Mouse (Mus musculus): ENCODE data around the gene Cop1.

Cop1 gene

DNA sequence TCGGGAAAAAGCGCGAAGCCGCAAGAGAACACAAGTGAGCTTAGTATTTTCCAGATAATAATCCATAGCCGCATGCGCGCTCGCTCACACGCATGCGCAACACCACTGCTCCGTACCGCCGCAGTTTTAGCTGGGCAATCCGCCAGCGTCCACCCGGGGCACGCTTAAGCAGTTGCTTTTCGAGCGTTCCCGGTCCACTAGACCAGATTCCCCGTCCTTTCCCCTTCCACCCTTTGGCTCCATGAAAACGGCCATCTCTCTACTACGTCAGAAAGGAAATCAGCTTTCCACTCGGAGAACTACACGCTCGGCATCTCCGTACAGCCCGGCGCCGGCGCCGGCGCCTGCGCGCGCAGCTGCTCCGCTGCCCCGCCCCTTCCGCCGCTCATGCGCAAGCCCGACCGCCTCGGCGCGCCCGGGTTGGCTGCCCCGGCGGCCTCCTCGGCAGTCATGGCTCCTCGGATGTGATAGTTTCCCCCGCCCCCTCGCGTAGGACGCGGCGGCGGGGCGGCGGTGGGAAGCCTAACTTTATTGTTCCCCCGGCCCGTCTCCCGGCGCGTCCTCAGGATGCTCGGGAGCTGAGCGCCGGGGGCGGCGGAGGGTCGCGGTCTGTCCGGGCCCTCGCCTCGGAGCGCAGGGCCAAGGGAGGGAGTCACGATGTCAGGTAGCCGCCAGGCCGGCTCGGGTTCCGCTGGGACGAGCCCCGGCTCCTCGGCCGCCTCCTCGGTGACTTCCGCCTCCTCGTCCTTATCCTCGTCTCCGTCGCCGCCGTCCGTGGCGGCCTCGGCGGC, at the start of gene Cop1:
Cop1 (plus strand) TSS at position 540 of the 791 bp plus-strand sequence.
- peak; percentile 87 for DNase-seq (ENCODE audit: low read depth, low spot score)

DNA sequence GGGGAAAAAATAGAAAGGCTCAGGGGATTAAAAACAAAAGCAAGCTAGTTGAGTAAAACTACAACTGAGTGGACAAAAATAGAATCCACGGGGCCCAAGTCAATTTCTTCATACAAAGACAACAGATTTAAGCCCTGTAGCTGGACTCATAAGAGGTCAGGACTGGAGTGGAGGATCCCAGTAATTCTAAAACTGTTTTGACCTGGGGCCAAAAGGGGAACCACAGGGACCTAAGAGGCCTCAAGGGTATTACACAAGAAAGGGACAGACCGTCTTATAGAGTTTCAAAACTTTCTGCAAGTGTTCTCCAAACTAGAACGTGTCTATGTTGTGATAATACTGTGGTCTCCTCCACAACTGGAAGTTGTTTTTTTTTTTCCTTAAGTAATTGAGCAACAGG, 45.4 kb upstream of the Cop1 start:
- DNase-seq (ENCODE audit: low read depth, low spot score) = no peak

DNA sequence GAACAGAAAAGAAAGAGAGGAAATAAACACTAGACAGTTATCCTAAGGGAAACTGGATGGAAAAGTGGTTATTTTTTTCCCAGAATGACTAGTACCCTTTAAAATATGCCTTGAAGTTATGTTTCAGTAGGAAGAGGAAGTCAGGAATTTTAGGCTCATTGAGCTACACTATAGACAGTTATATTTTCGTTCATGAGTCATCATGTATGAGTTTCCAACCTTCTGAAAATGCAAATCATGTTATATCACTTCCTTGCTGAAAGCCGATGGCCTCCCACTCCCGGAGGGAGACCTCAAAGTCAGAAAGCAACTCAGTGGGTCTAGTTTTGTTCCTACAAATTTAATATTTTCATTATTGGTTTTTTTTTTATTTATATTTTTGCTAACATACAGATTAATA, 33.5 kb upstream of the Cop1 start:
- DNase-seq (ENCODE audit: low read depth, low spot score) = no peak

DNA sequence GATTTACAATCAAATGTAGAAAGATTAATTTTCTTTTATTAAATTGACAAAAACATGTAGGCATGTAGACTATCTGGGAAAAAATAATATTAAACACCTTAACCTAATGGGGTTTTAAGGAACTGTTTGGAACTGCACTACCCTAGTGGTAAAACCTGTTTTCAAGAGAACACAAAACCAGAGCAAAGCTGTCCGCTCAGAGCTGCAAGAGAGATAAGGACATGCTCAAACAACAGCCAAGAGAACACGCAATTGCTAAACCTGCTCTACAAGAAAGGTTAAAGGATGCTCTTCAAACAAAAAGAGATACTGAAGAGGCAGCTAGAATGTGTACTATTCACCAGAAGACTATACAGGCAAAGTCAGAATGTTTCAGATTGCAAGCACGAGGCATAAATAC, 32.5 kb upstream of the Cop1 start:
- no peak for DNase-seq (ENCODE audit: low read depth, low spot score)

DNA sequence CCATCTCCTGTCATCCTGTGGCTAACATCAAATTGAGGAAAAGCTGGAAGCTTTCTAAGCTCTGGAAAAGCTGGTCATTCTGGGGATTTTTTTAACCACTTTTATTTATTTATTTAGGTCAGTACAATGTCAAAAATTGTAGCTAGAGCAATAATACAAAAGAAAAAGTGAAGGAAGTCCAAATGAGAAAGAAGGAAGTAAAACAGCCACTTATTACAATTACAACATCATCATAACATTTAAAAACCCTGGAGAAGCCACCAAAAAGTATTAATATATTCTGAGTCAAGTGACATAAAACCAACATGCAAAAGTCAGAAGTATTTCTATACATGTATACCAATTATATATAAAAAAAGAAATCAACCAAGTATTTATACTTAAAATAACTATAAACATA, 30.9 kb upstream of the Cop1 start:
- no peak for DNase-seq (ENCODE audit: low read depth, low spot score)

DNA sequence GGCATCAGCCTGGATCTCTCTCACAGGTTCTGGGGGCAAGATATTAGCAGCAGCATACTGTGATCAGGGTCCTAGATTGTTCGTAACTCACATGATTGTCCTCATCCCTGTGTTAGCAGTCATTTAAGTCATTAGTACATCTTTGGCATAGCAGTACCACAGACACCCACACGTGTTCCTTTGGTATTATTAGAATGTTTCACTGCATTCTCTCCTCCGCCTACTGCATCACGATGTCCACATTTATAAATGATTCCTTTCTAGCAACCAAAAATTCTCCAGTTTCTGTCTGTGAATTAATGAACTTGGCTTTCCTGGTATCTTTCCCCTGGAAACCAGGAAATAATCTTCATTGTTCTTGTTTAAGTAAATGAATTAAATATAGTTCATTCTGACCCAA, 20.4 kb upstream of the Cop1 start:
- DNase-seq (ENCODE audit: low read depth, low spot score) = no peak

DNA sequence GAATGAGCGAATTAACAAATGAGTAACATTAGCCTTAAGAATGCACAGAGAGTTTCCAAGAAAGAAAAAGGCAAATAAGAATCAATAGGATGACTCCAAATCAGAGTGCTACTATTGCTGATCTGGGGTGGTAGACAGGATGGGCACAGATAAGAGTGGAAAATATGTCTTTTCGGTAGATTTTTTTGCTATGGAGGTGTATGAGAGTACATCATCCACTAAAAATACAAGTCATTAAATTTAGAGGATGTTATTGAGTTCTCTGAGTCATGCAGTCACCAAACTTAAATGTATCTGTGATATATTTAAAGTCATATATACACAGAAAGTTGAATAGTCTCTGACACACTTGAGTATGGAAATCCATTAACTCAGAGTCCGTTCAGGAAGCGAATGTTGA, 14.7 kb upstream of the Cop1 start:
- DNase-seq (ENCODE audit: low read depth, low spot score) = no peak

DNA sequence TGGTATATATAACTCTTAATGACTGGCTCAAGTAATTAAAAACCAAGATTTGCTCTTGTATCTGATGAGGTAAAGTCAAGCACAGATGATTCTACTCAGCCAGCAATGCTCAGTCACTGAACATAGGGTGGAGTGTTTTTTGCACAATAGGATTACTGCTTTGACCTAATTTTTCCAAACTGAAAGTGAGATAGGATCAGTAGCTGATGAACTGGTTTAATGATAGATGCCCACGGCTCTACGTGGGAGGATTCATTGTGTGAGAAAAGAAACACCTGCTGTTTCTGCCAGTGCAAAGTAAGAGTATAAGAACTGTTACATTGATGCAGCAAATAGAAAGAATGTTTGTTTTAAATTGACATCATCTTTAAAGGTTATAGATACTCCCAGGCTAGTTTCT, 10.1 kb upstream of the Cop1 start:
- DNase-seq (ENCODE audit: low read depth, low spot score) = peak; percentile 9

DNA sequence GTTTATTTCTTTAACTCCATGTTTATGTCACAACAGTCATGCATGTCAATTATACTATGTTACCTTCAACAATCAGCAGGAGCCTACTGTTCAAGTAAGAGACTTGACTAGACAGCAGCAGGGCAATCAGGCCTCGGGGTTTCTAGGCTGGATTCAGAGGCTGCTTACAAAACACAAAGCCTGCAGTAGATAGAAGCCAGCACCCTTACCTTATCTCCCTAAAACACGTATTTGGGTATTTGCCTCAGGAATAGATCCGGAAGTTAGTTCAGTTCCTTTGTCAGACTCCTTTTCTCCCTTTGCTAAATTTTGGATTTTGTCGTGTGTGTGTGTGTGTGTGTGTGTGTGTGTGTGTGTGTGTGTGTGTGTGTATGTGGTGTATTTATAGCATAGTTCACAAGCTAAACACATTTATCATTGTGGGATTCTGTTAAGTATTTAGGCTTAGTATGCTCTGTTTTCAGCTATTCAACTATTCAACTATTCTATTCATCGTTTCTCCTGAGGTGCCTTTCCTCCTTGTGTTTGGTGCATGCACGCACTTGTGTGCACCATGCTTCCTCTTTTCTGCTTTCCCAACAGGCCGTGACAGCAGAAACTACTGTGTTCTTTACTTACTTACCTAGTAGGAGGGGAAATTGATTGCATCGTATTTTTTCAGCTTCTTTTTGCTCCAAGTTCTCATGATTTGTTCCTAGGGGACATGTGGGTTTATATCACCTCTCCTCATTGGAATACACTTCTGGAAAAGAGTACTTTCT, 6.9 kb upstream of the Cop1 start:
- DNase-seq (ENCODE audit: low read depth, low spot score) = no peak

DNA sequence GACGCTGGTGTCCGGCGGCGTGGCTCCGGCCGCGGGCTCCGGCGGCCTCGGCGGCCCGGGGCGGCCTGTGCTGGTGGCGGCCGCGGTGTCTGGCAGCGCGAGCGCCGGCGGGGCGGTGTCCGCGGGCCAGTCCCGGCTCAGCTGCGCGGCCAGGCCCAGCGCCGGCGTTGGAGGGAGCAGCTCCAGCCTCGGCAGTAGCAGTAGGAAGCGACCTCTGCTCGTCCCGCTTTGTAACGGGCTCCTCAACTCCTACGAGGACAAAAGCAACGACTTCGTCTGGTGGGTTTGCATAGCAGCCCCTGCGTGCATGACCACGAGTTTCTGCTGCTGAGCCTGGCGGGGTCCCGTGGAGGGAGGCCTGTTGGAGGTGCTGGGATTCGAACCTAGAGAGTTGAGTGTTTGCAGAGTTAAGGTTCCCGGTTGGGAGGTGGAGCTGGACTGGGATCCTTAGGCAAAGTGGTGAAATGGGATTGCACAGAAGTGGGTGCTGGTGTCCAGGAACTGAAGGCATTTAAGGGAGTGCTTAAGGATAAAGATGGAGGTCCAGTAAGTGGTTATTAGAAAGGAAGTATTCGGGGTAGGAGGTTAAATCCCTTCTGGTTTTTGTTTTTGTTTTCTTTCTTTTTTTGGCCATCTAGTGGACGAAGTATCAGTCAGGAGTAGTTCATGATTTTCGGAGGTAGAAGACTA, 597 bp downstream of the Cop1 start:
- peak; percentile 16 for DNase-seq (ENCODE audit: low read depth, low spot score)

DNA sequence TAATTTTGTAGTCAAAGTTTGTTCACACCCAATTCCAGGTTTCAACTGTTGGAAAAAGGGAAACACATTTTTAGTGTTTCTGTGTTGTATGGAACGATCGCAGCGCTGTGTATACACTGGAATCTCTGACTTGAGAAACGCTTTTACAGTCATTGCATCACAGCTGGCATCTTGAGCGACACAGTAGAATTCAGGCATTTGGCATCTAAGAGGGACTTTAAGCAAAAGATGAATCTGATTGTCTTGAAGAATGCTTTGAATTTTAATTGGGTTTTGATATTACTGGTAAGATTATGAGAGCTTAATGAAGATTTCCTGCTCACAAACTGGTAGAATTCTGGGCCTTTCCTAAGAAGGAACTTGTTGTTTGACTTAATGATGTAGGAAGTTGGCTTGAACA, 1.3 kb downstream of the Cop1 start:
- DNase-seq (ENCODE audit: low read depth, low spot score) = no peak

DNA sequence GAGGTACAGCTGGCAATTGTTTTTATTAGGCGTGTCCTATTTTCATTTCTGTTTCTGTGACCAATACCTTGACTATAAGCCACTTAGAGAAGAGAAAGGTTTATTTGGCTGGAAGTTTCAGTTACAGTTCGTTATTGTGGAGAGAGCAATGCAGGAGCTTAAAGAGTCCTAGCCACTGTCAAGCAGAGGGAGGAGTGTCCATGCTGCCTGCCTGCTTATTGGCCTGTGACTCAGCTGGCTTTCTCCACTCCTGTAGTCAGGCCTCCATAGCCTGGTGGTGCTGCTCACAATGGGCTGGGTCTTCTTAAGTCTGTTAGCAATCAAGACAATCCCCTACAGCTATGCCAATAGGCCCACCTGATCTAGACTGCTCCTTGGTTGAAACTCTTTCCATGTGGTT, 2.4 kb downstream of the Cop1 start:
- DNase-seq (ENCODE audit: low read depth, low spot score) = no peak

DNA sequence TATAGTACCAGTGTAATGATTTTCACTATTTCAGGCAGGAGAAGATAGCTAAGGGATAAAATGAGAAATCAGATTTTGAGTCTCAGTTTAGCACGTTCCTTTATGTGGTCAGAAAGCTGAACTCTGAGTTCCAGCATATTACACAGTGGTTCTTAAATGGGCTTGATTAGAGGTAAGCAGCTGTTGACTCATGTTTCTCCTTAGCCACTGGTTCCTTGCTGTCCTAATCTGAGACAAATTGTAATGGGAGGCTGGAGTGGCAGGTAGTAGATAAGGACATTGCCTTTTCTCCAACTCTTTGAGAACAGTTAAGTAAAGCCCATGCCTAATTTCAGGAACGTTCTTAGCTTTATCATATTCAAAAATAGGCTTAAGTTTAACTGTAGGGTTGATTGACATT, 3.6 kb downstream of the Cop1 start:
- DNase-seq (ENCODE audit: low read depth, low spot score) = no peak

DNA sequence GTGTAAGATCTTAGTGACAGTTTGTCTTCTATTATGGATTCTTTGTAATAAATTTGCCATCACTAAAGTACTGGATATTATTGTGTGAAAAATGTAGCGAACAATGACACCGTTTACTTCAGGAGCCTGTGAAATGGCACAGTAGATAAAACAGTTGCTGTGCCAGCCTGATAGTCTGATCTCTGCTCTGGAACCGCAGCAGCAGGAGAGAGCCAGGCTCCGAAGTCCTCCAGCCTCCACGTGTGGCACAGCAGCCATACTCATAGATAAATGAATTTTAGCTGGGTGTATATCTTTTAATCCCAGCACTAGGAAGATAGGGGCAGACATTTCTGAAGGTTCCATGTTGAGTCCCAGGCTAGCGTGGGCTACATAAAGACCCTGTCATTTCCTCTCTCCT, 6.0 kb downstream of the Cop1 start:
- DNase-seq (ENCODE audit: low read depth, low spot score) = no peak

DNA sequence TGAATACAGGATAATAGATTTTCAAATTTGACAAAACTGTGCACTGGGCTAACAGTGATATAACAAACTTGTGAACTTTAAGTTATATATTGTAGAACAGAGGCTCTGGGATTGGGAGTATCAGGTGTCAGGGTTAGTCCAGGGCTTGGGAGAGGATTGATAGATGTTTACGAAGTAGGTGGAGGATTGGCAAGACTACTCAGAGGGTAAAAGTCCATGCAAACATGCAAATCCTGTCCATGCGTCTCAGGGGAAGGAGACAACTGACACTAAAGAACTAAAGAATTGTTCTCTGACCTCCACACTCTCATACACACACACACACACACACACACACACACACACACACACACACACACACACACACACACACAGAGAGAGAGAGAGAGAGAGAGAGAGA, 18.2 kb downstream of the Cop1 start:
- no peak for DNase-seq (ENCODE audit: low read depth, low spot score)

DNA sequence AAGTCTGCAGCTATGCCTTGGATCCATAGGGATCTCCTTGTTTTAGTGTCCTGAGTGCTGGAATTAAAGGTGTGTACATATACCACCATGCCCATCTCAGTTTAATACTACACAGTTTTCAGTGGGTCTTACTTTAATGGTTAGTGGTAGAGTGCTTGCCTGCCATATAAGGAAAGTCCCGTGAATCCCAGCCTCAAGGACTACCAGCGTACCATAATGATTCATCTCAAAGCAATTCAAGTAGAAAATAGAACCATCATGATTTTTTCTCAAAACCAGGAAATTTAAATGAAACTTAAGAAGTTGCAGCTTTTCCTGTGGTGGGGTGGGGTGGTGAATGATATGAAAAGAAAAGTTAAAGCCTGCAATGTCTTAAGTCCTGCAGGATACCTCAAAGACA, 21.0 kb downstream of the Cop1 start:
- DNase-seq (ENCODE audit: low read depth, low spot score) = no peak

DNA sequence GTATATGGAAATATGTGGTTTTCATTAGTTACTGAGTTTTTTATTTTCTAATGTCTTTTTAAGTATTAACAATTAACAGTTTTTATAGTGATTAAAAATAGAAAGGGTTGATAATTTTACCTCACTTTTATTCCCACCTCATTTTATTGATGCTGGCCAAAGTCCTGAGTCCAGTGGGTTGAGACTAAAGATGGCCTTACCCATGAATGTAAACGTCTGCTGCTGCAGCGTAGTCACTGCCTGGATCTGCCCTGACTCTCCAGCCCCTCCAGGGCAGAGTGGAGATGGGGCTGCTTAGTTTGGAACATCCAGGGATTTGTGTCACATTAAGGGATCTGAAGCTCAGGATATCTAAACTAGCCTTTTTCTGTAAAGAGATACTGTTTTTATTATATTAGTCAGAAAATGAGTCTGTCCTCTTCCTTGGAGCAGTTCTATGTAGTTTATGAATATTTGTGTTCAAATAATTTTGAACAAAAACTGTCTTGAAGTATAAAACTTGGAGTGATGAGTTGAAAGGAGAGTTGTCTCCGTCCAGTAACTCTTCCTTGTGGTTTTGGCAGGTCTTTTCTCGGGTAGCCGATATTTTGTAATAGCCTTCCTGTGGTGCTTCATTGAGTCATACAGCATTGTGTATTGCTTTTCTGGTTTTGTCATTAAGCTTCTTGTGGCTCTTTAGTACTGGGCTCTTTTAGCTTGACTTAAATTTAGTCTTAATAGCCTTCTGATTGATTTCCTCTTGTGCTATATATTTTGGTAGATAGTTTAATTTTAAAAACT, 23.0 kb downstream of the Cop1 start:
- no peak for DNase-seq (ENCODE audit: low read depth, low spot score)

DNA sequence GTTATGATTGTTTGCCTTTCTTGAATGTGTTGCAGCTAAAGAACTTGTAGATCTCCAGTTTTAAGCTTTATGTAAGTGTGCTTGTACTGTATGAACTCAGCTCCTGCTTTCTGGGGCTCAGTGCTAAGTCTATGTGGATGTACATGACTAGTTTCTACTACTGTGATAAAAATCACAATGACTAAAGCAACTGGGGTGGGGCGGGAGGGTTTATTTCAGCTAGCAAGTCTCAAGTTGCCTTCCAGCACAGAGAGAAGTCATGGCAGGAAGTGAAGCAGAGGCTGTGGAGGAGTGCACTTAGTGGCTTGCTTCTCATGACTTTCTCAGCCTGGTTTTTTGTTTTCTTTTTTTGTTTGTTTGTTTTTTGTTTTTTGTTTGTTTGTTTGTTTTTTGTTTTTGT, 24.4 kb downstream of the Cop1 start:
- DNase-seq (ENCODE audit: low read depth, low spot score) = no peak

DNA sequence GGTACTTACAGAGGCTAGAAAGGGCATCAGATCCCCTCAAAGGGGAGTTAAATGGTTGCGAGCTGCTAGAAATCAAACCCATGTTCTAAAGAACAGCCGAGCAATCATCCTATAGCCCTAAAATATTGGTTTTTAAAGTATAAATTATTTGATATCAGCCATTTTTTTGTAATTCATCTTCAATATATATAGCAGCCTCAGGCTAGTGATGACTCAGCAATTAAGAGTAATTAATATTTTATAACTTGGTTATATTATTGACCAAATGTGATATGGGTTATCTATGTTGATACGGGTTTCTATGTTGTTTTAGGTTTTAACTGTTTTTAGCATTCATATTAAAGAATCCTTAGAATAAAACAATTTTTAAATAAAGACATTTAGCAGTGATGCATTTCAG, 31.7 kb downstream of the Cop1 start:
- no peak for DNase-seq (ENCODE audit: low read depth, low spot score)

DNA sequence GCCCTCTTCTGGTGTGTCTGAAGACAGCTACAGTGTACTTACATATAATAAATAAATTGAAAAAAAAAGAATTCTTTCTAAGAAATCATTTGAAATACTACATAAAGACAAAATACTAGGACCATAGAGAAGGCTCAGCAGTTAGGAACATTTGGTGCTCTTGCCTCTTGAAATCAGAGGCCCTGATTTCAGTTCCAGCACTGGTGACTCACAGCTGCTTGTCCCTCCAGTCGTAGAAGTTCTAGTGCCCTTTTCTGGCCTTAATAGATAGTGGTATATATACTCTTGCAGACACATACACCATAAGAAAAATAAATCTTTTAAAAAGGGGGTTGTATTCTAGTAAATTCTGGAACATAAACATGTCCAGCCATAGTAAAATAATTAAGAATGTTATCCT, 48.0 kb downstream of the Cop1 start:
- no peak for DNase-seq (ENCODE audit: low read depth, low spot score)

DNA sequence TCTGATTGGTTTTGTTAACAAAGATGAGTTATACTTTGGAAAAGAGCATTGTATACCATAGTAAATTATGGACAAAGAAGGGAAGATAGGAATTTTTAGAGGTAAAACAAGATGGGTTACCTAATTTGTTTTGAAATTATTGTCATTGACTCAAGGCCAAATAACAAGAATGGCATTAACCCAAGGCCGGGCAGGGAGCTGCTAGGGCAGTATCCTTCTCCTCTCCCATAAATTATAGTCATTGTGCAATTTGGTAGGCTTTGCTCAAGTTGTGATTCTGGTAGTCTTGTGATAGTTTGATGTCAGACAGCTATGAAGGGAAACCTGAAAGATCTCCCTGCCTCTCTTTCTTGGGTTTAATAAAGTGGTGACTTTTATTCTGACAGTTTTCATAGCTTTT, 49.7 kb downstream of the Cop1 start:
- DNase-seq (ENCODE audit: low read depth, low spot score) = no peak

DNA sequence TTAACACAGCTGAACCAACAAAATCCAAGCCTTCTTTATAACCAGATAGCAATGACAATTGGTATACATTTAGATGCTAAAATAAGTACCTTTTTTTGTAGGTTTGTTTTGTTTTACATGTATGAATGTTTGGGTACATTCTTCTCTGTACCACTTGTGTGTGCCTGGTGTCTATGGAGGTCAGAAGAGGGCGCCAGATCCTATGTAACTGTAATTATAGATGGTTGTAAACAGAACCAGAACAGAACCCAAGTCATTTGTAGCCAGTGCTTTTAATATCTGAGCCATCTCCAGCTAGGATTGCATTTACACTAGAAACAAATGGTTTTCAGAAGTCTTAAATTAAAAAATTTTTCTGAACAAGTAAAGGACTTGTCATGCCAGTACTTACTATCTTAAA, 54.7 kb downstream of the Cop1 start:
- no peak for DNase-seq (ENCODE audit: low read depth, low spot score)

Data from retina, postnatal 7 days (tissue).